Mouse (Mus musculus) MEL (cell line): Measurements from ENCODE around the gene Svs4.

ENCODE experiments used
- CHD2 ChIP-seq: IDR thresholded peaks from 2 replicates; pipeline ENCODE4 v1.6.1; 2011; ENCODE audit warnings: low read length, improper control_type of control experiment
- CTCF ChIP-seq, 3 experiments: IDR thresholded peaks in 2 of 3; conservative IDR thresholded peaks in 1 of 3; 2 replicates each; pipeline ENCODE4 v1.5.1; 2011 to 2012; ENCODE audit warnings: low read length in 3 of 3, low read depth in 2 of 3, mild to moderate bottlenecking in 2 of 3, improper control_type of control experiment in 1 of 3, inconsistent platforms in 1 of 3, mixed read lengths in 1 of 3, moderate library complexity in 1 of 3; ENCODE audit not compliant: control insufficient read depth in 1 of 3, insufficient read depth in 1 of 3, poor library complexity in 1 of 3, severe bottlenecking in 1 of 3
- EP300 ChIP-seq, 2 experiments: IDR thresholded peaks; 2 replicates each; pipeline ENCODE4 v1.6.1; 2011; ENCODE audit warnings: improper control_type of control experiment in 2 of 2, low read length in 2 of 2, low read depth in 1 of 2, mild to moderate bottlenecking in 1 of 2
- MAX ChIP-seq: IDR thresholded peaks from 2 replicates; pipeline ENCODE4 v1.6.1; 2011; ENCODE audit warnings: low read length, improper control_type of control experiment
- NELFE ChIP-seq: IDR thresholded peaks from 2 replicates; pipeline ENCODE4 v1.6.1; 2011; ENCODE audit warnings: low read depth, low read length, improper control_type of control experiment
- POLR2A ChIP-seq, 2 experiments: IDR thresholded peaks; 2 replicates each; pipeline ENCODE4 v1.6.1; 2011 to 2012; ENCODE audit warnings: low read length in 2 of 2, mild to moderate bottlenecking in 2 of 2, control low read depth in 1 of 2, improper control_type of control experiment in 1 of 2, low read depth in 1 of 2, moderate library complexity in 1 of 2; ENCODE audit not compliant: control insufficient read depth in 1 of 2, insufficient read depth in 1 of 2, poor library complexity in 1 of 2
- RAD21 ChIP-seq: IDR thresholded peaks from 2 replicates; pipeline ENCODE4 v1.6.1; 2011; ENCODE audit warnings: mild to moderate bottlenecking, low read depth, low read length, improper control_type of control experiment
- SMC3 ChIP-seq: IDR thresholded peaks from 2 replicates; pipeline ENCODE4 v1.6.1; 2011; ENCODE audit warnings: low read depth, low read length, improper control_type of control experiment
- TCF12 ChIP-seq: IDR thresholded peaks from 2 replicates; pipeline ENCODE4 v1.6.1; 2014; ENCODE audit warnings: low read depth, mild to moderate bottlenecking, inconsistent platforms, low read length, improper control_type of control experiment, moderate library complexity

- TF ChIP-seq SMC3: no peak
- TF ChIP-seq POLR2A (IDR thresholded peaks at IDR 0.05; ENCODE audit: control insufficient read depth in 1 of 2, insufficient read depth in 1 of 2, low read depth in 1 of 2, low read length in 2 of 2, poor library complexity in 1 of 2): no peak
- no peak for TF ChIP-seq TCF12
- TF ChIP-seq NELFE: no peak
- no peak for TF ChIP-seq CHD2
- no peak for TF ChIP-seq CTCF (IDR thresholded peaks at IDR 0.05 in 2 of 3, conservative IDR thresholded peaks at IDR 0.05 in 1 of 3; ENCODE audit: control insufficient read depth in 1 of 3, insufficient read depth in 1 of 3, low read depth in 2 of 3, low read length in 3 of 3, poor library complexity in 1 of 3, severe bottlenecking in 1 of 3)
- TF ChIP-seq EP300 (IDR thresholded peaks at IDR 0.05; ENCODE audit: low read depth in 1 of 2, low read length in 2 of 2): no peak
- TF ChIP-seq RAD21: no peak
- TF ChIP-seq MAX: no peak
Measured at GRCm38 (mm10) chr2:164238366-164238765, 39.9 kb downstream of the Svs4 start, which contains the start of gene Svs2.
